Mouse (Mus musculus) urinary bladder, postnatal 4 days (tissue): ENCODE data around the gene Ndst2.

Experiments used
- DNase-seq, 2 experiments: peaks; one replicate each; pipeline ENCODE4 v3.0.0; 2021 to 2022; ENCODE audit warnings: low spot score in 2 of 2

Gene Ndst2

DNA sequence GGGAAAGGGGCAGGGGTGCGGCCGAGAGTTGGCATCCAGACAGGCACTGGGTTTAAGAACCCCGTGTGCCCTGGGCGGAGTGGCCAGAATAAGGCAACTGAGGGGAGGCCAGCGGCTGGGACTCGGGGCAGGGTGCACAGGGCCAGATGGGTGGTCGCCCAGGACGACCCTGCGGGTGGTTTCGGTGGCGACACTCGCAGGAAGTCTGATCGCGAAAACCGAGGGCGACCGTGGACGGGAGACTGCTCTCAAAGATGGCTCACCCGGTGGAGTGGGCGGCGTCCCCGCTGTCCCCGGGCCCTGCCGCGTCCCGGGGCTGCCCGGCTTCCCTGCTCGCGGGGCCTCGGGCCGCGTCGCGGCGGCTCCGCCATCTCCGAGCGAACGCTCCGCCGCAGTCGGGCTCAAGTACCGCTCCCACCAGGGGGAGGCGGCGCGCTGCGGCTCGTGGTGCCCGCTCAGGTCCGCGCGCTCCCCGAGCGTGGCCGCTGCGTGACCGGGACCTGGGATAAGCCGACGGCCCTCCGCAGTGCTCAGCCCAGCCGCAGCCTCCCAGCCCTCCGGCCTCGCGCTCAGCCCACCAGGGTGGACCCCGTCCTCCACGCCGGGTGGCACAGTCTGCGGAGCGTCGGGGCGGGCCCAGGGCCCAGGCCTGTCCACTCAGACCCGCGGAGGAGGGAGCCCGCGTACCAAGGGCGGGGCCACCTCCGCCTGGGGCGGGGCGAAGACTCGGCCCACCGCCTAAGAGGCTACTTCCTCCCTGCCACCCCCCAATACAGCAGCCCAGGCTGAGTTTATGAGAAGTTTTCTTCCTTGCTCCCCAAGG, at the start of gene Ndst2:
Gene Ndst2, minus strand, starts transcription at position 611 of the 823 bp plus-strand sequence.
- DNase-seq = peak; percentile 85 to 88

DNA sequence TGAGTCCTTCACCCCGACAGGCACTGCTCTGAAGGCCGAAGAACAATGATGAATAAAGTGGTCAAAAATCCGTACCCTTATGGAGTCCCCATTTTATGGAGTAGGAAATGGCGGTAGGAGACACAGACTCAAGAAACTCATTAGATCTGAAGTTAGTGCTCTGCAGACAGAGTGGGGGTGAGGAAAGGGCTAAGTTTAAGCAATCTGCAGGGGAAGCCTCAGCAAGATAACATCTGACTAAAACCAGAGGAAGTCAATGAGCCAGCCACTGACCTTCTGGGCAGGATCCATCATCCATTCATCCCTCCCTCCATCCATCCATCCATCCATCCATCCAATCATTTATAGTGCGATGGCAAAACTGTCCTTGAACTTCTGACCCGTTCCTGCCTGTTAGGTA, 49.2 kb upstream of the Ndst2 start:
- DNase-seq = no peak

- DNase-seq = no peak
Measured at GRCm38 (mm10) chr14:20782860-20783259, 48.5 kb upstream of the Ndst2 start.

- no peak for DNase-seq
Measured at GRCm38 (mm10) chr14:20780217-20780616, 45.9 kb upstream of the Ndst2 start.

DNA sequence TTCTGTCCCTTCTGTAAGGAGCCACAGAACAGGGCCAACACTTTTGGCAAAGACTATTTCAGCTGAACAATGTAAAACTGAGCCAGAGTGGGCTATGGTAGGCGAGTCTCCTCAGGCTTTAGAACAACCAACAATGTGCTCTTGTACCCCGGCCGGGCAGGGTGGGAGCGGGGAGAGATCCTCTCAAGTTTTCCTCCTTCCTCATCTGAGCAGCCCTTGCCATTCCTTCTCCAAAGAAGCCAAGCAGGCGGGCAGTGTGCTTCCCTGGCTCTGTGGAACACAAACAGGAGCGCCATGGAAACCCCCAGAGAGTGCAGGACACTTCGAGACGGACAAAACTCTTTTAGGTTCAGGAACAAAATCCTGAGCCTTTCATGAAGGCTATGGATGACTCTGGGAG, 44.1 kb upstream of the Ndst2 start:
- DNase-seq = no peak

- no peak for DNase-seq
Measured at GRCm38 (mm10) chr14:20775661-20776060, 41.3 kb upstream of the Ndst2 start.

DNA sequence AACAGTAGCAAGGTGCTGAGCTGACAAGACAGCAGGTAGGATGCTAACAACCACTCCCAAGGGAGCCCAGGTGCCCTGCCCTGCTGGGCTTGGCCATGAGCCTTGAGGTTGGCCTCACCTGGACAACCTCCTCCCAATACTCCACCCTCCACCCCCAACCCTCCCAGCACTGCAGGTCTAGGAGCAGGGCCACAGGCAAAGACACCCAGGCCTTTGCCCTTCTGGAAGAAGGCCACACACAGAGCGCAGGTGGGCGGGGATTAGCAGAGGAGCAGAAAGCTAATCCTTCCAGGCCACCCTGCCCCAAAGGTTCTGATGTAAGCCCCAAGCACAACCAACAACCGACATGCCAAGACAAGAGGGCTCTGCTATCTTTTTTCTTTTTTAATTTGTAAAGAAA, 39.0 kb upstream of the Ndst2 start:
- no peak for DNase-seq

DNA sequence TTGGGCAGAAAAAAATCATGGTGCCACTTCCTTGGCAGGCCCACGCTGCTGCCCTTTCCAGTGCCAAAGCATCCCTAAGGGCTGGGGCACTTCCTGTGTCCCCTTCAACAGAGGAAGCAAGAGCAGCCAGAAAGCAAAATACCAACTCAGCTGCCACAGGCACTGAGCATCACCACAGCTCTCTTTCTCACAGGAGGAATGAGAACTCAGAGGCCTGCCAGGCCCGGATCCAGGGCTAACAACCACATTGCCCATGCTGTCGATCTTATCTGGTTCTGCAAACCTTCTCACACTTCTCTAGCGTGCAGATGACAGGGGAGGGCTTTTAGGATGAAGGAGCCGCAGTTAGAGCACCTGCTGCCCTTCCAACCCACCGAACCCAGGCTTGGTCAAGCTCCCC, 38.4 kb upstream of the Ndst2 start:
- DNase-seq = no peak

DNA sequence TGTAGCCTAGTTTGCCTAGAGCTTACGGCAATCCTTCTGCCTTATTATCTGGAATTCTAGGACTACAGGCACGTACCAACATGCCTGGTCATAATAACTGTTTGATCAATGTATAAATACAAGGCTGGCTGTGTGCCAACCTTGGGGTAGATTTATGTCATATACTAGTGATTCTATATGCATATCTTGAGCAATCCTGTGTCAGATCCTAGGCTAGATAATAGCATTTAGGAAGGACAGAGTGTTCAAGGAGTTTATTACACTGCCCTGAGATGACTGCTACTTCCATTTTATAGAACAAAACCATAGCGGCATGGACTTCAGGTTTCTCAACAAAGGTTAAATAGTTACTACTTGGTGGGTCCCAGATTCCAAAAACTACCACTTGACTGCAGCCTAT, 37.6 kb upstream of the Ndst2 start:
- DNase-seq = no peak

DNA sequence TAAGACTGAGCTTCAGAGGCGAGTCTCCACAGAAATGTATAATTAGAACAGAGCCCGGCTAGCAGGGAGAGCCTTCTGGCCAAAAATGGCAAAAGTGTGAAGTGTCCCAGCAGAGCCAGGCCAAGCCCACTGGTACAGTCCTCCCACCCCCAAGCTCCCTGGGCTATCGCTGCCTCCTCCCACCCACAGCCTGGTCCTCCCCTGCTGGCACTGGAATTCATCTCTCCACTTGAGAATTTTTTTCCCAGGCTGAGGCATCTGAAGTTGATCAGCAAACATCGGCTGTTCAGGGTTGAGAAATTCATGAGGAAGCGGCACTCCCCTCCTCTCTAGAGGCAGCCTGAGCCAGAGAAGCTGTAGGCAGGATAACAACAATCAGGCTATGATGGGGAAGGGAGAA, 34.2 kb upstream of the Ndst2 start:
- DNase-seq = peak in 1 of 2 experiments; percentile 60

- no peak for DNase-seq
Measured at GRCm38 (mm10) chr14:20767936-20768335, 33.6 kb upstream of the Ndst2 start.

GRCm38 (mm10) chr14:20765642-20766258, 31.4 kb upstream of the Ndst2 start:
- peak; percentile 74 to 87 for DNase-seq

GRCm38 (mm10) chr14:20764942-20765341, 30.6 kb upstream of the Ndst2 start:
- DNase-seq = no peak

DNA sequence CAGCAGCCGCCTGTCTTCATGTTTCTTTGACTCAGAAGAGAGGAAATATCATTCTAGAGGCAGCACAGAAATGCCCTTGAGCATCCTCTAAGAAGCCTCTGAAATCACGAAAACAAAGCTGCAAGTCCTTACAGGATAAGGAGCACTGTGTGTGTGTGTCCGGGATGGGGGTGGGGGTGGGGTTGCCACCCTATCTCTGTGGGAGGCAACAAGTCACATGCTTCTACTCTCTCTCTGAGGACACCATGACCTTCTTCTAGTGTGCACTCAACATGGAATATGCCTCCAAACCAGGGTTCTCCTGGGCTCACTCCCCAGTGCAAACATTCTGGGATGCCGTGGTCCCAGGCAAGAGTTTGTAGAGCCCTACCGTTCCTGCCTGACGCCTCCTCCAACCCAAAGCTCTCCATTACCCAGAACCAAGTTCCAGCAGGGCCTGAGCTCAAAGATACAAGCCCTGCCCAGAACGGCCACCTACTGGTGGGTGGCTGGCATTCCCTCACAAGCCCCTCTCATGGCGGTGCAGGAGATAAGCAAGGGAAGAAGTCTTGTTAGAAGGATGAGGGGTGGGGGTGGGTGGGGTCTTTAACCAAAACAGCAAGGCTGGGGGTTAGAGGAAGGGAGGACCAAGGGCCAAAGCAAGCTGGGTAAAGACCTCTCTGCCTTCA, 24.5 kb upstream of the Ndst2 start:
- no peak for DNase-seq

GRCm38 (mm10) chr14:20757370-20757907, 23.1 kb upstream of the Ndst2 start:
- no peak for DNase-seq

GRCm38 (mm10) chr14:20753792-20754191, 19.4 kb upstream of the Ndst2 start:
- DNase-seq = no peak

DNA sequence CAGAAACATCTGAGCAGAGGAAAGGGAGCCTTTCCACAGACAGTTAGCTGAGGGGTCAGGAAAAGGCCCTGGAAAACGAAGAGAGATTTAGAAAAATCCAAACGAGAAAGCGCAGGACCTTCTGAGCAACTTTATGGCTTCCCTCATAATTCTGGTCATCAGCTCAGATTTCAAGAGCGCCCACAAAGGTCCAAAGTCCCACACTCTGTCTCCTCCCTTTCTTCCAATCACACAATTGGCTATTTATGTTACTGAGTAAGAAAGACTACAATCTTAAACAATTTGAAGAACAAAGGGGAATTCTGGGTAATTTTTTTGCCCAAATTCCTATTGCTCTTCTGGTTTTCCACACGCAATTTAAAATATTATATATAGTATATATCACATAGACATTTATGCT, 16.1 kb upstream of the Ndst2 start:
- DNase-seq = no peak

- DNase-seq = no peak
Measured at GRCm38 (mm10) chr14:20749494-20750051, 15.2 kb upstream of the Ndst2 start.

DNA sequence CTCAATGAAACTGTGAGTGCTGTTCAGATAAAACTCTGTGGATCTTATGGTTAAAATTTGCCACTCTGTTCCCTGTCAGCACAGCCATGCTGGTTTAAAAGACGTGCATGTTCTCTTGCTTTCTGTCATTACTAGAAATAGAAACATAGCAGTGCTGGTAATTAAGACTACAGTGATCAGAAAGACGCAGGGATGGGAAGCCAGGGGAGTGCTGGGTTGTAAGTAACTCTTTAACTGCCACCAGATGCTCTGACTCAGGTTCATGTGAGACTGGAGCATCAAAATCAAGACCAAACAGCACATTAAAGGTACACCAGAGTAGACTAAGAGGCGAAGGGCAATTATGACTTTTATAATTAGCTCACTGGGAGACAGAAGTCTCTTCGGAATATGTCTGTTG, 14.0 kb upstream of the Ndst2 start:
- no peak for DNase-seq

DNA sequence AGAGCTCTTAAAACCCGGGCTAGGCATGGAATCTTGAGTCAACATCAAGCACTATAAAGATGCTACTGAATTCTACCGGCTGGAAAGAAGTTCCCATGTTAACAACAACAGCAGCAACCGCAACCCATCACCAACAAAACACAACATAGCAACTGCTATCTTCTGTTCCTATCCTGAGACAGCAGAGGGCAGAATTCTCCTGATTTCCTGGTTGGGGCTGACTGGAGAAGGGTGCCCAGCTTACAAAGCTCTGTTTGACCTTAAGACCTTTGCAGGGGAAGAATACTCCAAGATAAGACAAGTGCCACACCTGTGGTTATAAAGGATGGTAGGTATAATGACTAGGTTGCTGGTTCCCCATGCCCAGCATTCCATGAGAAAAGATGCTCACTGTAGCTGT, 12.6 kb upstream of the Ndst2 start:
- DNase-seq = no peak

DNA sequence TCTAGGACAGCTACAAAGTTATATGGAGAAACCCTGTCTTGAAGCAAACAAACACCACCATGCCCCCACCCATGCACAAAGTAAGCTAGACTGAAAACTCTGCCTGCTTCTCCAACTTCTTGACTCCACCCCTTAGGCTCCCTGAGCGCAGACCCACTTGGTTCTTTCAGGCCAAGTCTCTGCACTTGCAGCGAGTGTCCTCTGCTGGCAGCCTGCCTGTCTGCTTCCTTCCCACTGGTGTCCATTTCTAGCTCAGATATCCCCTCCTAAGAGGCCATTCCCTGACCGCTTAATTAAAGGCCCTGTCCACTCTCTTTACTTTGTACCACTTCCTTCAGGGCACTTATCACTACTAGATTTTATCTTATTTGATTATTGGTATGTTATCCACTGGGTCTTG, 9.3 kb upstream of the Ndst2 start:
- DNase-seq = no peak

DNA sequence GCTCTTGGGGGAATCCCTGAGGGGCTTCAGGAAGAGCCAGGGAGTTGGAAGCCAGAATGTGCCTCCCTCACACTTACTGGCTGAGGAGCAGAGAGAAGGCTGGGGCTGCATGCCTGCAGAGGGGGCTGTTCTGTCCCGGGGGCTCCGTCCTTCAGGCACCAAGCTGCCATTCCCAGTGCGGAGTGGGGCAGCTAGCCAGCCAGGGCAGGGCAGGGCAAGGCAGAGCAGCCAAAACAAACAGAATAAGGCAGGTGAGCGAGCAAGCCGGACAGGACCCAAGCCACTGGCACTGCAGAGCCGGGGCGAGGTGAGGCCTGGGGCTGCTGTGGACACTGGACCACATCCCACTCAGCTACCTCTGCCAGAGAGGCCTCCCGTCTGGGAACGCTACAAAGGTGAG, 6.9 kb upstream of the Ndst2 start:
- no peak for DNase-seq
